Mouse (Mus musculus) lung, postnatal 0 days (tissue): Measurements from ENCODE around the gene Gls2.

Source experiments
- CTCF ChIP-seq: IDR thresholded peaks from 2 replicates; pipeline ENCODE4 v1.5.1; 2016; ENCODE audit warnings: antibody characterized with exemption, mild to moderate bottlenecking
- EP300 ChIP-seq: IDR thresholded peaks from 2 replicates; pipeline ENCODE4 v1.6.1; 2016; ENCODE audit warnings: antibody characterized with exemption, mild to moderate bottlenecking, control low read depth

DNA sequence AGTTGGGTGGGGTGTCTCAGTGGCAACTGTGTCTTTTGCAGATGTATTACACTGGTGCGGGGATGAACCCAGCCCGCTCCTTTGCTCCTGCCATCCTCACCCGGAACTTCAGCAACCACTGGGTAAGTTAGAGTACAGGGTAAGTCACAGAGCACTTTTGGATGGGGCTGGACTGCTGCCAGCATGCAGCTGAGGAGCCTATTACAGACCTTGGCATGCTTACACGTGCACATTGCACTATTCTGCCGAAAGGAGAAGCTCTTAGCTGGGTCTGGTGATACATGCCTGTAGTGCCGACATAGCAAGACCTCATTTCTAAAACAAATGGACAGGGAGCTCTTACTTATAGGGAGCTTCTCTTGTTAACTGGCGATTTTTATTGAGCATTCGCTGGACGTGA is 33.3 kb downstream of the Gls2 start:
- TF ChIP-seq CTCF = no peak
- no peak for TF ChIP-seq EP300
